Mouse (Mus musculus) frontal cortex, postnatal 36 days (tissue): ENCODE results near the gene Selenot.
"Not testable (repeated sequence)": the region's sequence is repeated elsewhere in the genome, so short reads cannot be mapped to it uniquely, and the experiment has no call there.

ENCODE experiments used
- DNase-seq, 2 experiments: peaks; one replicate each; pipeline ENCODE4 v3.0.0; 2022; ENCODE audit warnings: low spot score in 2 of 2

Gene Selenot

DNA sequence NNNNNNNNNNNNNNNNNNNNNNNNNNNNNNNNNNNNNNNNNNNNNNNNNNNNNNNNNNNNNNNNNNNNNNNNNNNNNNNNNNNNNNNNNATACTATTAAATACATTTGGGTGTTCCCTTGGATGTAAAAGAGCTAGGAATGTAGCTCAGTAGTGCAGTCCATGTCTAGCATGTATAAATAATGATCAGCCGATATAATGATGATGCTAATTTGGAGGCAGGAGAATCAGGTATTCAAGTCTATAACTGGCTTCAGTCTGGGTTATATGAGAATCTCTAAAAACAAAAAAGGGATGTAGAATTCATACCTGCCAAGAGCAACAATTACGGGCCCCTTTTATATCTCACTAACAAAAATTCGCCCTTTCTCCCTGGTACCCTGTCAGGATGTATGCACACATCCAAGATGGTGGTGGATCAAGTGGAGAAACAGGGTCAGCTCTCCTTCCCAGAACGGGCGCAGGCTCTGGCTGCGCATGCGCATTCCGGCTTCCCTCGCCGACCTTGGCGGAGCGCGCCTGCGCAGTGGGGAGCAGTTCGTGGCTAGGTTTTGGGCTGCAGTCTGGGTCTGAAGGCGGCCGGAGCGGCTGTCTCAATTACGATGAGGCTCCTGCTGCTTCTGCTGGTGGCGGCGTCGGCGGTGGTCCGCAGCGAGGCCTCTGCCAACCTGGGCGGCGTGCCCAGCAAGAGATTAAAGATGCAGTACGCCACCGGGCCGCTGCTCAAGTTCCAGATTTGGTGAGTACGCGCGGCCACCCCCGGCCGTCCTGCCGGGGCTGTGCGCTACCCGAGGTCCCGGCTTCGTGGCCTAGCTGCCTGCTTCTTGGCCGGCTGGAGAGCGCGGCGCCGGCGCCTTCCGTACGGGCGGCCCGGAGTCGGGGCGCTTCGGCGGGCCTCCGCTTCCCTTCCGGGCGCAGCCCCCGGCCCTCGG, at the start of gene Selenot:
TSS of gene Selenot (plus strand) at position 500 of the 930 bp plus-strand sequence.
- peak; percentile 98 for DNase-seq

DNA sequence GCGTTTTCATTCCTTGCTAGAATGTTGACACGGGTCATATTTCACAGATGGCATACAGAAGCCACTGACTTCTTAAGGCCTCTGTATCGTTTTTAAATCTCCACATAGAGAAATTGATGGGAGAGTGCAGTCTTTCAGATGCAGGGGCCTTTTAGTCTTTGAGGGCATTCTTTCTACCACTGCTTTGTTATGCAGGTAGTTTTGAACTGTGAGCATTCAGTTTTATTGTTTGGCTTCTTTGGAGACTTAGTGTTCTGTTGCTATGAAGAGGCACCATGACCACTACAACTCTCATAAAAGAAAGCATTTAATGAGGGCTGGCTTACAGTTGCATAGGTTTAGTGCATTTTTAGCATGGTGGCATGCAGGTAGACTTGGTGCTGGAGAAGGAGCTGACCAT, 39.9 kb upstream of the Selenot start:
- DNase-seq: no peak

DNA sequence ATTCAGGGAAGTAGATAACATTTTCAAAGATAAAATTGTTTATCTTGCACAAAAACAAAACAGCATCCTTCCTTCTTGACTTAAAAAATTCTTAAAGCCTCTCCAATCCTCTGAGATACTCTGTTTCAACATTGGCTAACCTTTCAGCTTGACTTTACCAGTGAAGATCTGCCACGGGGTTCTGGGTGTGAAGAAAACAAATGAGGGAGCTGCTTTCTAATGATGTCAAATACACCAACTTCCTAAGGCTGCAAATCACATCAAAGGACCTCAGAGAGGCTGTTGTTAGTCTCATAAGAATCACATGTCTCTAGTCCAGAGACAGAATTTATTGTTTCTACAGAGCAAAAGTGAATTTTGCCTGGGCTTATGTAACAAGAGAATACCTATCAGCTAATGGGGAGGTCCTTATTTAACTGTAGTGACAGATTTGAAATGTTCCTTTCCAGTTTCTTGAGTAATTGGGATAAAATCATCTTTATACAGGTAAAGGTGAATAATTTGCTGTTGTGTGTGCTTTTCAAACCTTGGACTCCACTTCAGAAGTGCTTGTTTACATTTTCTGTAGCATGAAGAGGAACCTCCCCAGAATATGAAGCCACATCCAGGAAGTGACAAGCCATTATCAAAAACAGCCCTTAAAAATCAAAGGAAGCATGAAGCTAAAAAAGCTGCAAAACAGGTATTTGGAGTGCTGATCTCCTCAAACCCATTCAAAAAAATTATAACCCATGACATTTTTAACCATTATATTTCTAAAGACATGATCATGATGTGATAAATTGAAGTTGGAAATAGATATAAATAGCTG, 24.2 kb upstream of the Selenot start:
- DNase-seq: no peak

DNA sequence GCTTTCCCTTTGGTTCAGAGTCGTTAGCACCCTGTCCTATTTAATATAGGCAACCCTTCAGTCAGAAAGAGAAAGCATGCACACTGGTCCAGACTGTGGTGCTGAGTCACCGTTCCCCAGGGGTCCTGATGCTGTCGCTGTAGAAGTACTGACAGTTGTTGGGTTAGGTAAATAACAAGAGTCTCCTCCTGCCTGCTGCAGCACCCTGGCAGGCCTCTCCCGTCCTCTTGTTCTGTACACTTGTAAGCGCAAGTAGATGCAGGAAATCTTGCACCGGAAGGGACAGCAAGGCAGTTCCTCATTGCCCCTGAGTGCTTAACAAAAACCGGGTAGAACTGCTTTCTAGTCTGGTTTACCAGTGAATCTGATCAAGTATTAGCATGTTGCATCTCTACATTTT, 19.8 kb upstream of the Selenot start:
- DNase-seq: no peak

DNA sequence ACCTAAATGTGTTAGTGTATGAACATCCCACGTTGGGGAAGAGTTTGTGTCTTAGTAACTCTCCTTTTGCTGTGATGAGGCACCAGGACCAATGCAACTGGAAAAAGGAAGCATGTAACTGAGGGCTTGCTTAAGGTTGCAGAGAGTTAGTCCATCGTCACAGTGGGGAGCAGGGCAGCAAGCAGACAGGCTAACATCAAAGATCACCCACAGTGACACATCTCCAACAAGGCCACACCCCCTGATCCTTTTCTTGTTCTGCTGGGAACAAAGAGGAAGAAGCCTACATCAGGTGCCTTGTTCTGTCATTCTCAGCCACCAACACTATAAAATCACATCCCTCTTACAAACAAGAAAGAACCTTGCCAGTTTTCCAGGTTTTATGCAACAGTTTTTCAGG, 16.5 kb upstream of the Selenot start:
- no peak for DNase-seq

DNA sequence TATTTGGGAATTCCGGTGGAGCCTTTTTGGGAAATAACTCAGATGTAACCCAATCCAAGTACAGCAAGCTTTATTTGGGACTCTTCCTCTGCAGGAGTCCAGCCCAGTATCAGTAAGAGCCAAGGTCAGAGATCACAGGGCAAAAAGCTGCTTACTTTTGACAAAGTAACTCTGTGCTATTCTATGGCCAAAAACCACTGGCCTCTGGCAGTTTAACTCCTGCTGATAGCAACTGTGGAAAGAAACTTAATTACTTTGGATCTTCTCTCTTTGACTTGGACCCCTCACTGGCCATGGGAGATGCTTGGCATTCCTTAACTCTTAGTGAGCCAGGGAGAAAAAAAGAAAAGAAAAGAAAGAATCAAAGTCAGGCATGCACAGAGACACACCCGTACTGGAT, 15.0 kb upstream of the Selenot start:
- DNase-seq: no peak

DNA sequence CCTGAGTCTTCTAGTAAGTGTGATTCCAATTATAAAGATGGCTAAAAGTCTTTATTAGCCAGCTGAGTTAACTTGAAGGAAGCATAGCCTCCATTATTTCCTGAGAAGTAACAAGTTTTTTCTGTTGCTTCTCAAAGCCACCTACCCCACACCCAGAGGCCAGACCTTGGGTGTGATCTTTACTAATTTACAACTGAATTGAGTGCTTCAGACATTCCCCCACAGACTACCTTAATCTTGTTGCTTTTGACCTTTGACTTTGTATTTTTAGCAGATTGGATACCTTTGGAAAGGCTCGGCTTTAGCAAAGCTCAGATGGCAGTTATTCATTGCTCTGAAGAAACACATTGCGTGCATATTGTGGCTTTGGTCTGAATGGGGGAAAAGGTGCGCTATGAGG, 5.6 kb upstream of the Selenot start:
- DNase-seq: no peak

DNA sequence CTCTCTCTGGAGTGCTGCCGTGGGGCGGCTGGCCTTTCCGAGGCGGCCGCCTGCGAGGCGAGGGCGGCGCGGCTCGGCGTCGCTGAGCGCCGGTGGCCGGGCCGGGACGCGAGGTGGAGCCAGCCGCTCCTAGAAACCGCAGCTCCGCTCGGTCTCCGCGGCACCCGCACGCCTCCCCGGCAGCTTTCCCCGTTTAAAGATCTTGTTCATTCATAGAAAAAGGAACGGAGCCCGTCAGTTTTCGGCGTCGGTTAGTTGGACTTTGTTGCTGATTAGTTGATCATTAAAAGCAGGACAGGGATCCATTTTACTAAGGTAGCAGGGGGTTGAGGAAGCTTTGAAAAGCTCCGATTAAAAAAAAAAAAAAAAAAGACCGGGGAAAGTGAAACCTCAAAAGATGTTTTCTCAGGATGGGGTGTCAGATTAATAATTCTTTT, 649 bp downstream of the Selenot start:
- DNase-seq: peak; percentile 39 to 41

DNA sequence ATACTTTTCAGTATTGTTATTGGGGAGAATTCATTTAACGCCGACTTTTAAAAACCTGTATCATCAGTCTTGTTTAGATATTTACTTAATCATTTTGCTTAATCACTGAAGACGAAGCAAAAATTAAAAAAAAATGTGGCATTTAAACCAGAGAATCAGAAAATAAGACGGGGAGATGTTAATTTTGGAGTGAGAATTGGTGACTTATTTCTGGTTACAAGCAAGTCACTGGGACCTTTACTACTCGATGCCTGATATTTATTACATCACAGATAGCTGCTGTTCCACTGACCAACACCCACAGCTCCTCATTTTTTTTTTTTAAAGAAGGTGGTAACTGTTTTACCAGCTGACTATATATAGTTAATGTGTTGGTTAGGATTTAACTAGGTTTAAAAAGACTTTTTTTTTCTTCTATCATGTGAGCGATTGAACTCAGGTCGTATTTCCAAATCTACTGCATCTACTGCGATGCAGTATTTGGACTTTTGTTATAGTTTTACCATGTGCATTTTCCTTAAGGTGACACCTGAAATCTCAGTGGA, 1.1 kb downstream of the Selenot start:
- no peak for DNase-seq

DNA sequence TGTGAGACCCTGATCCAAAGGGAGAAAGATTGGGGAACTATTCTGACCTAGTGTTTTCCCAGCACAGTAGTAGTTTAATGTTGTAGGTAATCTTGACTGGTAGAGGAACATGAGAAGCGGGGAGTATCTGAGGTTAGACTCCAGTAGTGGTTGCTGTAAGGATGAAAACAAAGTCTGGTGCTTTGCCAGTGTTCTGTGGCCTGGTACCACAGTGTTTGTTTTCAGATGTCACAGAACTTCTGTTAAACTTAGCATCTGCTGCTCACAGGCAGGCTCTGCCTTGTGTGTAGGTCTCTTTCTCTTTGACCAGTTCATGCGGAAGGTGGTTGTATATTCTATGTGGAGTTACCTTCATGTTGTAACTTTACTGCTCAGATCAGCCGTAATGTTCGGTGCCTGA, 5.1 kb downstream of the Selenot start:
- no peak for DNase-seq

DNA sequence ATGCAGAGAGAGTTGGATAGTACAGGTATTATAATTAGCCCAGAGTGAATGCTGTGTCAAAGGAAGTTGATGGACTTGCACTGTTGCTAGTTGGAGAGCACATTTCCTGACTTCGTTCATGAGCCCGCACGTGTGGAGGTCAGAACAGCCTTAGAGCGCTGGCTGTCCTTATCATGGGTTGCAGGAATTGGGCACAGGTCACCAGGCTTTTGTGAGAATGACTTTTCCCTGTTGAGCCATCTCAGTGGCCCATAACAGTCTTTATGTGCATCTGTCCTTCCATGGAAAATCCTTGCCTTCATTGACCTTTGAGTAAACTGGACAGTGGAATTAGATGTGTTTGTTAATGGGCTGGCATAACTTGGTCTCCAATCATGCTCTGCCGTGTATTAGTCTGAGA, 5.9 kb downstream of the Selenot start:
- no peak for DNase-seq

DNA sequence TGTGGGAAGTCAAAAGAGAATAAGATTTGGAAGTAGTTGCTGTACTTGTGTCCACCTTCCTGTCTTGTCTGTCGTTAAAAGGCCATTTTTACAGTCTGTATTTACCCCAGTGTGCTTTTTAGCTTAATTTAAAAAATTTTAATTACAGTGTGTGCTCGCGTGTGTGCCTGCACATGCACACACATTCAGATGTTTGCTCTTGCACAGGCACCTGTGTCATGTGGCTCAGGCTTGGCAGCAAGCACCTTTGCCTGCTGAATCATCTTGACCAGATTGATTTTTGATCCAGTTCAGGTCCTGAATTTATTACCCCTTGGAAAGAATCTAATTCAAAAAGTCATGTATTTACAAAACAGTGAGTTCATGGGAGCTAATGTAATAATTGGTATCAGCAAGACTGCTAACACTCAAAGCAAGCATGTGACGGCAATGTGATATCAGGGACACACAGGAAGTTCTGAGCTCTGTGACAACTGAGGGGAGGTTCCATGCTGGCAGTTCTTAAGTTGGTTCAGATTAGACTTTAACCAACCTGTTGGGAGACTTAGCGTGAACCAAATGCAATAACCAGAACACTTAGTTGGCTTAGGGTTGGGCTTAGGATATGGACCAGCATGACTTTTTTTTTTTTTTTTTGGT, 6.5 kb downstream of the Selenot start:
- DNase-seq: no peak

DNA sequence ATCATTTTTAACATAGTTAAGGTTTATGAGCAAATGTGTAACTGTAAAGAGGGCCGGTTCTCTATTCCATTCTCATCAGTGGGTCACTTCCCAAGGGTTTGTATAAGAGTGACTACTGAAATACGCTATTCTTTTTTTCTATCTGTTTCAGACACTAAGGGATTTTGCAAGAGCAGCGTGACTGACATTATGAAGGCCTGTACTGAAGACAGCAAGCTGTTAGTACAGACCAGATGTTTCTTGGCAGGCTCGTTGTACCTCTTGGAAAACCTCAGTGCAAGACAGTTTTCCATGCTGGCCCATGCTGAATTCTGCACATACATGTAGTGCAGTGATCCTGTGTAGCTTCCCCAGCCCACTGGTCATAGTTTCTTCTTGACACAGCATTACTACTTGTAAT, 14.1 kb downstream of the Selenot start:
- not testable (repeated sequence) for DNase-seq

DNA sequence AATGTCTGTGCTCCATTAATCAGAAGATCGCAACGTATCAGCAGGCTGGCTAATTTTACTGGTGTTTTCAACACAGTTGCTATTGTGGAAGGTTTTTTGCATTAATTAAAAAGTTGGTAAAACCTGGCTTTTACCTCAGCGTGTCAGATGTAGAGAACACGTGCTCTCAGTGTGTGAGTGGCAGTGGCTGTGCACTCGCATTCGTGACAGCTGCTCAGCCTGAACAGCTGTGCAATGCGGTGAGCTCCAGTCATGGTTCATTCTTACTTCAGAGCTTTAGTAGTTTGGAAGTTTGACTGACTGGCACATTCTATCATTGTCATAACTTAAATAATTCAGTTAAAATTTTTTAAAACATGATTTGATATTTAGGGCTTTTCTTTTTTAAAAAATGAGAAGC, 16.2 kb downstream of the Selenot start:
- DNase-seq: not testable (repeated sequence)

DNA sequence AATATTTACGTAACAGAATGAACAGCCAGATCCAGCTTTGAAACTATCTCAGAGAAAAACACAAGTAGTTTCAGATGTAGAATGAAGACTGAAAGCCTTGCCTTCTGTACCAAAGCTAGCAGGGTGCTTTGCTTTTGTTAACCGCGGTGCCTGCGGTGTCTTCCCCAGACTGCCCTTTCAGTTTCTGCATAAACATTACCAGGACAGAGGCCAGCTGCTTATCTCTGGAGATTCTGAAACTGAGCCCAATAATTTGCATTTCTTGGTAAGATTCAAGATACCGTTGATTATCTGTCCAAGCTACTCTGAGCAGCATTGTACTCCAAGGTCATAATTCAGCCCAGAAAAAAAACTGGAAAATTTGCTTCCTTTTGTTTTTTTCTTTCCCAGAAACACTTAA, 17.2 kb downstream of the Selenot start:
- no peak for DNase-seq

DNA sequence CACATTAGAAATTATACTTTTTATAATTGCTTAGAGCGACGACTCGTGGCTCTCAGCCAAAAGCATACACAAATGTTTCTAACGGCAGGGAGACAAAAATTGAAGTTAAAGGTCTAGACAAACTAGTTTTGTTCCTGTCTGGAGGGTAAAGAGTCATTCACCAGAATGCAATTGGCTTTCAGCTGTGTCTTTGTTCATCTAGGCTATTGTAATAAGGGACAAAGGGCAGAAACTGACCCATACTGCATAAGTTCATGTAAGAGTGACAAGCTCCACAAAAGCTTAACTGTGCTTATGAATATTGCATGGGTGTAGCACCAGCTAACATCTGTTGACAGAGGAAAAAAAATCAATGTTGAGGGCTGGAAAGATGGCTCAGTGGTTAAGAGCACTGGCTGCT, 32.1 kb downstream of the Selenot start:
- DNase-seq: no peak

DNA sequence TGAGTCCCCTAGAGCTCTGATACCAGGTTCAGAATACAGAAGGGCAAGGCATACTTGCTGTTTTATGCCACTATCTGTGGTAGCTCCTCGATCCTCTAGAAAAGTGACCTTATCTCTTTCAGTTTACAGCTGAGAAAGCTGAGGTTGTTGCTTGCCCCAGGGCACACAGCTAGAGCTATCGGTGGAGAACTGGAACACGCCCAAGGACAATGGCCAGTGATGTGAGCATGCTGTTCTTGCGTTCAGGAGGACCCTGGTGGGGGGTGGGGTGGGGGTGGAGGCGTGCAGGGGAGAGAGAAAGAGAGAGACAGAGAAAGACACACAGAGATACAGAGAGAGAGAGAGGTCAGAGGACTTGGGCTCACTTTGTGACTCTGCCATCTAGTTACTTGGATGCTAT, 33.5 kb downstream of the Selenot start:
- no peak for DNase-seq

DNA sequence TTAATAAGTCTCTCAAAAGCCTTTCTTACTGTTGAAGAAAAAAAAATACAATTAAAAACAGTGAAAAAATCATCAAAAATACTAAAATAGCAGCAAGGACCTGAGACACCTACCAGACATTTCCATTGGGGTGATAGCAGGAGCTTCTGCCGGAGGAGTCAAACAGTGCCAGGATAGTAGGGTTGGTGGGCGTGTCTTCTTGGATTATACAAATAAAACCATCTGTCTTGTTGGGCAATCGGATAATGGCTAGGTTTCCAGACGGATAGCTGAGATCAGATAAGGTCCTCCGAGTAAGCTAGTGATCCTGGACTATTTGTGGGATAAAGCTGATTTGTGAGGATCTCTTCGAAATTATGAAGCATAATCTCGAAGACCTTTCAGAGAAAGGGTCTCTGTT, 44.6 kb downstream of the Selenot start:
- no peak for DNase-seq

DNA sequence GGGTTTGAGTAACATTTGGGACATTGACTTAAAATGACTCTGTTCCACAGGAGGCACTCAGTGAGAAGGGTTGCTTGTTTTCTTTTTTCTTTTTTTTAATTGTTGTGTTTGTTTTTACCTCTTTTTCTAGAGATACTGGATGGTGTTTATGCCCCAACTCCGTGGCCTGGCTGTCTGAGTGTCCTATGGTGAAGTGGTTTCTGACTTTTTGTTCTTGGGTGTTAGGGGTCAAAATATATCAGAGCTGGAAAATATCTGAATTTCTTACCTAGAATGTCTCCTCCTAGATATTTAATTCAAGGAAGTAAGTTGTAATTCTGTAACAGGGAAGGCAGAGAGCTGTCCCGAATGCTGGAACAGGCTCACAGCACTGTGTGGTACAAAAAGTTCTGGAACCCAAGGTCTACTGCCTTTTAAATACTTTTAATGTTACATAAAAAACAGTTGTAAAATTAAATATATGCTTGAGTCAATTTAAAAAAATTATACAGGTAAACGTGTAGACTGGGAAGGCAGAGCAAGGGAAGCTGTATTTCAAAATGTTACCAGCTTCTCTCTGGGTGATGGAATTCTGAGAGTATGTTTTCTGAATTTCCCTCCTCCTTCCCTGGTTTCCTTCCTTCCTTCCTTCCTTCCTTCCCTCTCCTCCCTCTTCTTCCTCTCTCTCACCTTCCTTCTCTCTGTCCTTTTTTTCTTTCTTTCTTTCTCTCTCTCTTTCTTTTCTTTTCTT, 46.4 kb downstream of the Selenot start:
- DNase-seq: no peak

DNA sequence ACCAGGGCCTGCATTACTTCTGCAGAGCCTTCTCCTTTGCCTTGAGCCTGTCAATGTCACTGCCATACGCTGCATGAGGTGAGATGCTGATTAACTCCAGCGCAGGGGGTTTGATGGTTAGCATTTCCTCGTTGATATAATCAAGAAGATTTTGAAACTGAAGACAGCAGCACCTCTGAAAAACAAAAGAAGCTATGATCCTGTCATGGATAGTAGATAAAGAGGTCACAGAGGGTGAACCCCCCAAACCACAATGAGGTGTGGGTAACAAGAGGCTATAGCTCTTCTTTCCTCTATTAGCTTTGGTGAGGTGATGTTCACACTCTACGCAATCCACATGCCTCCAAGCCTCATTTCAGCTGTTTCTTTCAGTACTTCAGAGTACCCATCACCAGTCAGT, 48.5 kb downstream of the Selenot start:
- no peak for DNase-seq

DNA sequence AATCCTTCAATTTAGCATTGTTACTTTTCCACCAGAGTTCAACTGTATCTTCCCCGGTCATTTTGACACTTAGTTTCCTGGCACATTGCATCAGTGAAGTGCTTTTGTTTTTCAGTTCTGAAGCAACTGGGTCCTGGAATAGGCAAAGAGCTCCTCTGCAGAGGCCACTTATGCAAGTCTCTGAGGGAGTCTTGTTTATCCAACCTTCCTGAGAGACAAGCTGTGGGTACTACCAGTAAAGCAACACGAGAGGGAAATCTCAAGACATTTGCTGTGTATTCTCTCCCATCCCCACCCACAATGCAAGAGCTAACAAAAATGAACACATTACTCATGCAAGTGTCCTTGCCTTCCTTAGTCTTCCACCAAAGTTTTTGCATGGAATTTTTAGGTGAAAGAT, 55.3 kb downstream of the Selenot start:
- peak; percentile 5 to 14 for DNase-seq
